Comparison of ENCODE assay signal across 8 mouse cellular contexts in the genomic region with DNA sequence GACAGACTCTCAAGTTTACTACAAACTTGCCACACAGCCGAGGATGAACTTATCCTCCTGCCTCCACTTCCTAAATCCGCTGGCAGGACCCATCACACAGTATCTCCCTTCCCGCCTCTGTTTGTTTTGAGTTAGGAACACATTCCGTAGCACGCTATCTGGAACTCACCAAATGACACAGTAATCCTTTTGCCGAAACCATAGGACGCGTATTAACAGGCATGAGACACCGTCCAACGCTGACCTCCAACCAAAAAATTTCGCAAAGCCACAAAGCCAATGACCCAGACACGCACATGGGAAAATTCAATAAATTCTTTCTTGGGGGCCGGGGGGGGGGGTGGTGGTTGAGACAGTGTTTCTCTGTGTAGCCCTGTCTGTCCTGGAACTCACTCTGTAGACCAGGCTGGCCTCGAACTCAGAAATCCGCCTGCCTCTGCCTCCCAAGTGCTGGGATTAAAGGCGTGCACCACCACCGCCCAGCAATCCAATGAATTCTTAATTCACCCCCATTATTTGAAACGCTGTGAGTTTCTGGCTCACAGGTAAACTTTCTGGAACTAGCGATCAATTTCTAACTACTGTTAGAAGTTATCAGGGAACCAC. TPM values are rescaled to one million over a fixed set of nuclear protein-coding genes. Genes with fewer than 3 reads are reported as not detected.
A peak's percentile ranks its signal among the peaks of the same experiment; 100 is the strongest.
DNase-seq lines count a peak whose midpoint lies in the region; ATAC-seq and TF ChIP-seq lines count a peak whose summit lies in the region.

No protein-coding gene starts in this region.

- H3K27ac ChIP-seq in heart, embryonic 14.5 days (replicated peaks in 1 of 2; ENCODE audit: control insufficient read depth in 1 of 2, insufficient read depth in 1 of 2, low read depth in 2 of 2, low read length in 2 of 2): peak overlapping the region; percentile 57 to 70; a peak in 2 of 4 replicates
- H3K27ac ChIP-seq in heart, postnatal 0 days (ENCODE audit: low read depth): peak overlapping the region; percentile 85
- peak overlapping the region; percentile 90 for H3K27ac ChIP-seq in midbrain, embryonic 10.5 days (replicated peaks)

- WGBS in heart, embryonic 14.5 days: 50% methylated on average over 19 of the region's 19 CpGs
- WGBS in heart, postnatal 0 days: 49% methylated on average over 19 of the region's 19 CpGs
- WGBS in midbrain, embryonic 10.5 days: 61% methylated on average over 19 of the region's 19 CpGs

- peaks cover 3 to 20% of the 10 kb centered on the region in 2 experiments; a peak in 3 of 4 replicates for H3K4me1 ChIP-seq in heart, embryonic 14.5 days (ENCODE audit: control insufficient read depth in 2 of 2, insufficient read depth in 2 of 2, low read length in 2 of 2)
- H3K4me1 ChIP-seq in heart, postnatal 0 days (ENCODE audit: control insufficient read depth, insufficient read depth): peaks cover 19% of the 10 kb centered on the region
- peaks cover 22% of the 10 kb centered on the region for H3K4me1 ChIP-seq in midbrain, embryonic 10.5 days

- no peak for DNase-seq in heart, postnatal 36 days
- DNase-seq in Muller cell, postnatal 12 days (ENCODE audit: inconsistent ontology term): peak; percentile 5
- DNase-seq in heart, postnatal 0 days (ENCODE audit: low spot score): no peak
- DNase-seq in midbrain, embryonic 10.5 days (ENCODE audit: low spot score): no peak
- DNase-seq in urinary bladder, postnatal 36 days (ENCODE audit: low spot score in 2 of 2): no peak
- no peak for DNase-seq in urinary bladder, adult 18-20 months (ENCODE audit: low spot score in 2 of 2)
- DNase-seq in left cerebral cortex, adult 9 months (ENCODE audit: low spot score in 2 of 2): no peak

- peak overlapping the region; percentile 83 for H3K4me3 ChIP-seq in heart, embryonic 14.5 days (ENCODE audit: control insufficient read depth in 1 of 2, insufficient read depth in 1 of 2, low read depth in 1 of 2, low read length in 2 of 2)
- H3K4me3 ChIP-seq in heart, postnatal 0 days (ENCODE audit: low read depth, low read length): peak overlapping the region; percentile 86
- peak overlapping the region; percentile 85 for H3K4me3 ChIP-seq in midbrain, embryonic 10.5 days

- no peak for TF ChIP-seq EP300 in heart, postnatal 0 days (IDR thresholded peaks at IDR 0.05; ENCODE audit: low read depth)

- H3K9ac ChIP-seq in heart, embryonic 14.5 days (ENCODE audit: low read length): peak overlapping the region; percentile 89
- peak overlapping the region; percentile 87 for H3K9ac ChIP-seq in heart, postnatal 0 days (replicated peaks; ENCODE audit: low read depth, low read length)

- intact Hi-C loops in heart, postnatal 36 days (cut with DNase I): loop anchor here (10.0 kb wide), 1 partner anchor 336 kb away; the partner anchor contains the start of gene Nipbl

- peak overlapping the region; percentile 62 for H3K4me2 ChIP-seq in heart, embryonic 14.5 days (ENCODE audit: low read length)
- H3K4me2 ChIP-seq in heart, postnatal 0 days (ENCODE audit: low read depth, low read length): peak overlapping the region; percentile 93

- no peaks in the 10 kb centered on the region for H3K9me3 ChIP-seq in heart, embryonic 14.5 days (ENCODE audit: control insufficient read depth, low read length)
- no peaks in the 10 kb centered on the region for H3K9me3 ChIP-seq in heart, postnatal 0 days (replicated peaks; ENCODE audit: control insufficient read depth, low read length)
- H3K9me3 ChIP-seq in midbrain, embryonic 10.5 days (replicated peaks): no peaks in the 10 kb centered on the region

- TF ChIP-seq CTCF in heart, postnatal 0 days (IDR thresholded peaks at IDR 0.05; ENCODE audit: low read depth): no peak

- ATAC-seq in heart, embryonic 14.5 days (ENCODE audit: insufficient number of reproducible peaks, insufficient read depth, low FRiP score, low read depth): no peak
- peak; percentile 3; the same call in 1 of the 2 replicates for ATAC-seq in heart, postnatal 0 days (ENCODE audit: insufficient read depth, low read depth)

- peaks cover 16% of the 10 kb centered on the region for H3K36me3 ChIP-seq in heart, embryonic 14.5 days (ENCODE audit: control insufficient read depth, insufficient read depth, low read length)
- H3K36me3 ChIP-seq in heart, postnatal 0 days (replicated peaks; ENCODE audit: control insufficient read depth, insufficient read depth, low read length): peaks cover 16% of the 10 kb centered on the region
- peaks cover 27% of the 10 kb centered on the region for H3K36me3 ChIP-seq in midbrain, embryonic 10.5 days

- no peaks in the 10 kb centered on the region for H3K27me3 ChIP-seq in heart, embryonic 14.5 days (ENCODE audit: control insufficient read depth, insufficient read depth, low read length)
- no peaks in the 10 kb centered on the region for H3K27me3 ChIP-seq in heart, postnatal 0 days (ENCODE audit: control insufficient read depth, insufficient read depth, low read length)
- H3K27me3 ChIP-seq in midbrain, embryonic 10.5 days (ENCODE audit: low read depth, poor library complexity, severe bottlenecking): no peaks in the 10 kb centered on the region

RNA-seq across cellular contexts. Expression of gene Nup155, which starts 0.6 kb away (rescaled TPM):
- 12.7 and 13.2 TPM in 2 replicates for polyA plus RNA-seq in heart, embryonic 14.5 days (2014; fragmentation: Nextera tagmentation; extraction: Ambion mirVana)
- total RNA-seq in heart, postnatal 36 days (2021): 10 to 100 TPM in 1 of 2 experiments, 1 to 10 TPM in 1; 9.3 to 11.5 TPM
- total RNA-seq in heart, postnatal 0 days (2014; rRNA removed; ENCODE audit: low replicate concordance): 24.9 and 28.8 TPM in 2 replicates
- polyA plus RNA-seq in heart, postnatal 0 days (2015; fragmentation: Nextera tagmentation; extraction: Ambion mirVana): 3.5 and 3.8 TPM in 2 replicates
- 29.9 and 30.4 TPM in 2 replicates for polyA plus RNA-seq in midbrain, embryonic 10.5 days (2016; fragmentation: Nextera tagmentation; extraction: Ambion mirVana)

RNA-seq across cellular contexts. Expression of gene Wdr70, which starts 9.5 kb away (rescaled TPM):
- polyA plus RNA-seq in heart, embryonic 14.5 days (2014; fragmentation: Nextera tagmentation; extraction: Ambion mirVana): 37.0 and 38.2 TPM in 2 replicates
- total RNA-seq in heart, postnatal 36 days (2021): 10 to 100 TPM; 18.6 to 19.4 TPM
- 28.5 and 32.8 TPM in 2 replicates for total RNA-seq in heart, postnatal 0 days (2014; rRNA removed; ENCODE audit: low replicate concordance)
- 32.3 and 32.6 TPM in 2 replicates for polyA plus RNA-seq in heart, postnatal 0 days (2015; fragmentation: Nextera tagmentation; extraction: Ambion mirVana)
- 92.2 and 94.6 TPM in 2 replicates for polyA plus RNA-seq in midbrain, embryonic 10.5 days (2016; fragmentation: Nextera tagmentation; extraction: Ambion mirVana)
